Mouse (Mus musculus) MEL (cell line): ENCODE data around the gene Cntn5.

Experiments used
- CTCF ChIP-seq, 3 experiments: IDR thresholded peaks in 2 of 3; conservative IDR thresholded peaks in 1 of 3; 2 replicates each; pipeline ENCODE4 v1.5.1; 2011 to 2012; ENCODE audit warnings: low read length in 3 of 3, low read depth in 2 of 3, mild to moderate bottlenecking in 2 of 3, improper control_type of control experiment in 1 of 3, inconsistent platforms in 1 of 3, mixed read lengths in 1 of 3, moderate library complexity in 1 of 3; ENCODE audit not compliant: control insufficient read depth in 1 of 3, insufficient read depth in 1 of 3, poor library complexity in 1 of 3, severe bottlenecking in 1 of 3
- EP300 ChIP-seq, 2 experiments: IDR thresholded peaks; 2 replicates each; pipeline ENCODE4 v1.6.1; 2011; ENCODE audit warnings: improper control_type of control experiment in 2 of 2, low read length in 2 of 2, low read depth in 1 of 2, mild to moderate bottlenecking in 1 of 2
- HCFC1 ChIP-seq: IDR thresholded peaks from 2 replicates; pipeline ENCODE4 v1.6.1; 2012; ENCODE audit warnings: low read depth, mild to moderate bottlenecking, inconsistent platforms, low read length, improper control_type of control experiment, moderate library complexity
- JUND ChIP-seq: IDR thresholded peaks from 2 replicates; pipeline ENCODE4 v1.6.1; 2011; ENCODE audit warnings: low read depth, mild to moderate bottlenecking, improper control_type of control experiment, low read length
- MAFK ChIP-seq: IDR thresholded peaks from 2 replicates; pipeline ENCODE4 v1.6.1; 2011; ENCODE audit warnings: low read depth, mild to moderate bottlenecking, low read length, improper control_type of control experiment, borderline replicate concordance
- MAX ChIP-seq: IDR thresholded peaks from 2 replicates; pipeline ENCODE4 v1.6.1; 2011; ENCODE audit warnings: low read length, improper control_type of control experiment
- MEF2A ChIP-seq: IDR thresholded peaks from 2 replicates; pipeline ENCODE4 v1.6.1; 2014; ENCODE audit warnings: low read depth, mild to moderate bottlenecking, inconsistent platforms, low read length, improper control_type of control experiment; ENCODE audit not compliant: poor library complexity, insufficient replicate concordance, severe bottlenecking; ENCODE audit errors: extremely low read depth
- MYC ChIP-seq: IDR thresholded peaks from 2 replicates; pipeline ENCODE4 v1.6.1; 2011; ENCODE audit warnings: low read depth, mild to moderate bottlenecking, low read length, improper control_type of control experiment, moderate library complexity
- POLR2A ChIP-seq, 2 experiments: IDR thresholded peaks; 2 replicates each; pipeline ENCODE4 v1.6.1; 2011 to 2012; ENCODE audit warnings: low read length in 2 of 2, mild to moderate bottlenecking in 2 of 2, control low read depth in 1 of 2, improper control_type of control experiment in 1 of 2, low read depth in 1 of 2, moderate library complexity in 1 of 2; ENCODE audit not compliant: control insufficient read depth in 1 of 2, insufficient read depth in 1 of 2, poor library complexity in 1 of 2
- SIN3A ChIP-seq: IDR thresholded peaks from 2 replicates; pipeline ENCODE4 v1.6.1; 2012; ENCODE audit warnings: low read length, improper control_type of control experiment, inconsistent platforms
- TBP ChIP-seq: IDR thresholded peaks from 2 replicates; pipeline ENCODE4 v1.8.0; 2011; ENCODE audit warnings: low read depth, low read length, improper control_type of control experiment
- TCF12 ChIP-seq: IDR thresholded peaks from 2 replicates; pipeline ENCODE4 v1.6.1; 2014; ENCODE audit warnings: low read depth, mild to moderate bottlenecking, inconsistent platforms, low read length, improper control_type of control experiment, moderate library complexity

- TF ChIP-seq MEF2A (no peak), POLR2A (IDR thresholded peaks at IDR 0.05; ENCODE audit: control insufficient read depth in 1 of 2, insufficient read depth in 1 of 2, low read depth in 1 of 2, low read length in 2 of 2, poor library complexity in 1 of 2) (no peak), SIN3A (no peak), CTCF (IDR thresholded peaks at IDR 0.05 in 2 of 3, conservative IDR thresholded peaks at IDR 0.05 in 1 of 3; ENCODE audit: control insufficient read depth in 1 of 3, insufficient read depth in 1 of 3, low read depth in 2 of 3, low read length in 3 of 3, poor library complexity in 1 of 3, severe bottlenecking in 1 of 3) (no peak), MYC (no peak), JUND (no peak), MAFK (no peak), HCFC1 (no peak), TBP (no peak), MAX (no peak), TCF12 (no peak), EP300 (IDR thresholded peaks at IDR 0.05; ENCODE audit: low read depth in 1 of 2, low read length in 2 of 2) (no peak)
Measured at GRCm38 (mm10) chr9:9937444-9938436, 966.8 kb downstream of the Cntn5 start.
